Mouse (Mus musculus): ENCODE measurements at regions not wholly inside any gene's neighbourhood (a gene's known extent, or its start where the extent isn't known, plus 50 kb on each side); places are given as distances from the start of the nearest gene placed in this dataset.

DNA sequence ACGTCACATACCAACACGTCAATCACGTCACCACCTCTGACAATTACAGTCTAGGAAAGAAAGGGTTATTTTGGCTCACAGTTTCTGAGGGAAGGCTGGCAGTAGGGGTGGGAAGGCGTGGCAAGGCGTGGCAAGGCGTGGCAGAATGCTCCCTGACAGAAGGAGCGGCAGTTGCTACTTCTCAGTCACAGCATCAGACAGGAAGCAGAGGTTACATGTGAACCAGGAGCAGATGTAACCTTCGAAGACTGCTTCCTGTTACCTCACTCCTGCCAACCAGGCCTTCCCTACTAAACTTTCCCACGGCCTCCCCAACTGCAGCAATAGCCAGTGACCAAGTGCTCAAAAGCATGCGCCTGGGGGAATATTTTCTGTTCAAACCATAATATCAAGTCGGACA is 240.9 kb upstream of the Stt3b start:
- DNase-seq: no peak

DNA sequence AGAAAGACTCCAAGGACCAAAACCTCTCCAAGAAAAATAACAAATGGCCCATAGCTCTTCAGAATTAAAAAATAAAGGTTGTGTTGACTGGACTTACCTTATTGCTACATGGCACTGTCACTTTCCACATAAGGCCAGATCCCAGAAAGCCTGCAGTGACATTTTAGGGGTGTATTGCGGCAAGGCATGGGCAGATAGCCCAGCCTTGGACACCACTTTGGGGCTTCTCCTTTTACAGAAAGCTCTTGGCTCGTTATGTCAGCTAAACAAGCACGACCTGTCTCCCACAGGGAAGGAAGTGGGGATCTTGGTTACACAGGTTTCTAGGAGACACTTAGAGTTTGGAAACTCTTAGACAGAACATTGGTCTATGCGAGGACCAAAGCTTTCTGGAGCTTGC is 241.3 kb upstream of the Stt3b start:
- DNase-seq: no peak

GRCm38 (mm10) chr9:115558131-115558530 is 247.9 kb upstream of the Stt3b start:
- no peak for DNase-seq

- no peak for DNase-seq
Measured at GRCm38 (mm10) chr9:115559521-115559920, 249.3 kb upstream of the Stt3b start.

DNA sequence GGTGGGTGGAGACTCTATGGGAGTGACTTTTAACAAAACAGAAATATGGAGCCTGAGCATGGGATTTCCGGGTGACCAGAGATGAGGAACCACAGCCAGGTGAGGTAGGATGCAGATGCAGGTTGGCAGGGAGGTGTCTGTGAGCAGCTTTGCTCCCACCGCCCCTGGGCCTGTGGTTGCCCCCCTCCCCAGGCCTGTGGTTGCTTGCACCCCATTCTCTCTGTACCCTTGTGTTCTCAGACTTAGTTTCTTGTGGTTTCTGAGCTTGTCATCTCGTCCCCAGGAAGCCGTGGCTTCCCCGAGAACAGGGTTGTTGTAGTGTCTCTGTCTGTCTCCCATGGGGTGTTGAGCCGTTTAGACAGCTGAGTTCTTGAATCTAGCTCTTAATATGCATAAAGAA is 251.0 kb upstream of the Stt3b start:
- no peak for DNase-seq

DNA sequence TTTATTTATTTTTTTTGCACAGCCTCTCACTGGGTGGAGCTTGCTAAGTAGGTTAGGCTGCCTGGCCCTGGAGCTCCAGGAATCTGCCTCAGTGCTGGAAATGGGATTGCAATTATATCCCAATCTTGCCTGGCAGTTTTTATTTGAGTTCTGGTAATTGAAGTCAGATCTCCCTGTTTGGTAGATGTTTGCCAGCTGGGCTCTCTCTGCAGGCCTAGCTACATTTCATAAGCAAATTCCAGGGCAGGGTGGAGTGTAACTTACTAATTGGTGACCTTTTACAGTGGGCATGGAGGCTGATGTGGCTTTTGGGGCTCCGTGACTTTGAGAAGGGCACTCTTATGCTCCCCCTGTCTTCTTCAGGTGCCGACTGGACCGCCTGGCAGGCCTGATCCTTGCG is 252.6 kb upstream of the Stt3b start:
- DNase-seq: no peak

DNA sequence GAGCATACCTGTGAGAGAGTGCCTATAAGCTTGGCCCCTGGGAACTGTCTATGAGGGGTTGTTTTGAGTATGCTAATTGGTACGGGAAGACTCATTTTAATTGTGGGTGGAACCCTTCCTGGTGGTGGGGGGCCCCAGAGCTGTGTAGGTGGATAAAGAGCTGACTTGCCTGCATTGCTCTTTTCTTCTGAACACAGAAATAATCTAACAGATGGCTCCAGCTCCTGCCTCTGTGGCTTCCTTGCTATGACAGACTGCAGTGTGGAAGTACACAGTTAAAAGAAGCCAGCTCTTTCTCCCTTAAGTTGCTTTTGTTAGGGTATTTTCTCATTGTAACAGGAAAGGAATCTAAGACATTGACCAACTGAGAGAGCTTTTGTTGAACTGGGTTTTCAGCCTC is 254.1 kb upstream of the Stt3b start:
- DNase-seq: no peak

DNA sequence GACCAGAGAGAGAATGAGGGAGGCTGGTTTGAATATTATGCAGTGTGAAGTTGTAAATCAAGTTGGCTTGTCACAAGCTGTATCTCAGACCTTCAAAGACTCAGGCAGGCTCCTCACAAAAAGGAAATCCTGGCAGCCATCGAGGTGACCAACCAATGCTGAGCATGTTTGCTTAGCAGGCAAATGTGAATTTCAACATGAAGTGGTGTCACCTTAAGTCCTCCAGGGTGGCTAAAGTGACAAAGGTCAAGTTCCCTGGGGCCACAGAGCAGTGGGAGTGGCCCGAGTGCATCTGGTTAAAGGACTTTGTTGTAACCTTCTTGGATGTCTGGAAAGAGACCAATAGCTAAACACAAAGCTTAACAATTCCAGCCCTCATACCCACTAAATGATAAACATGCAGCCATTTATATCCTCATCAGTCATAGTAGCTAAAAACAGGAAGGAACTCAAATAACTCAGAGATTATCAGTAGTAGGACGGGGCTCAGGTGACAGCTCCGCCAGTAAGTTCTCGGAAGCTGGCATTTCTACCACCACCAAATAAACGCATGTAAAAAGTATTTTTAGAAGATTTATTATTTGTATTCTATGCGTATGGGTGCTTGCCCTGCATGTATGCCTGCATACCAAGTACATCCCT is 258.6 kb upstream of the Stt3b start:
- DNase-seq: no peak

DNA sequence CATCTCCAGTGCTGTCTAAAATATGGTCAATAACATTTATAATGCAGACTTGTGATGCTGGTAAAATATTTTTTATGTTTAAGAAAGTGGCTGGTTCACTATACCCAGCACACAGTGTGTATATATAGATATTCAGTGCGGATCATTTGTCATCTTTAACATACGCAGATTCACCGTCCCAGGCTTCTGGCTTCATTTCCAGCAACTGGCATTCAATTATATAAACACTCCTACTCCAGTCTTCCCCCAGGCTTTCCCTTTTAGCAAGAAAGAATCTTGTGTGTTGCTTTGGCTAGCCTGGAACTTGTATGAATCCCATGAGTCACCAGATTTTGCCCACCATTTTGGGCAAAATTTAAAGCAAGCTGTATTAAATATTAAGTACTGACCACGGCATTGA is 260.8 kb upstream of the Stt3b start:
- no peak for DNase-seq

- DNase-seq: no peak
Measured at GRCm38 (mm10) chr9:115581116-115581515, 270.9 kb upstream of the Stt3b start.

GRCm38 (mm10) chr9:115583548-115583947 is 273.3 kb upstream of the Stt3b start:
- no peak for DNase-seq

DNA sequence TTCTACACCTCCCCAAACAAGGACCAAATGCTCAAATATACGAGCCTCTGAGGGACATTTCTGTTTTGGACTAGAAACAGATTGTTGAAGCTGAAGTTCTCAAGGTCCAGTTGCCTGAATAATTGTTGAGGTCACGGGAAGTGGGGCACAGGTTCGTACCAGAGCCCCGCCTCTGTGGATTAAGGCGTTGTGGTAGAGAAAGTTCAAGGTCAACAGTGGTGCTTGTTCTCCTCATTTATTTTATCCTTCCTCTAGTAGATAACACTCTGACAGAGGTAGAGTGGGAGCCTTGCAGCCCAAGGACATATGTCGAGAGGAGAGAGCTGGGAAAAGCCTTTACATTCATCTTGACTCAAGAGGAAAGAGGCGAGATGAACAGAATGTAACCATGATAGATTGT is 274.7 kb upstream of the Stt3b start:
- no peak for DNase-seq

DNA sequence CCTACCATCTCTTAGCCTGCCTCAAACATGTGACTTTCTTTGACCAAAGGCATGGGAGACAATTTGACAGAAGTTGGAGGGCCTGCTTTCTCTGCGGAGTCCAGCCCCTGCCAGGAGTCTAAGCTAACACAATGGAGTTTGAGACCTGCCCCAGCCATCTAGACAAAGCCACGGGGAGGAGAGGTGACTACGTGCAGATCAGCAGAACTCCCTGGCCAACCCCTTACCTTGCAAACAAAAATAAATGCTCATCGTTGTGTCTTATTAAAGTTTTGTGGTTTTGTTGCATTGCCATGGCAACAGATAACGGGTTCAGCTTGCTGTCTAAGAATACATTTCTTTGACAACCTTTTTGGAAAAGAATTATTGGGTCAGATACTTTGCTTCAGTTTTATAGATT is 282.2 kb upstream of the Stt3b start:
- DNase-seq: no peak

DNA sequence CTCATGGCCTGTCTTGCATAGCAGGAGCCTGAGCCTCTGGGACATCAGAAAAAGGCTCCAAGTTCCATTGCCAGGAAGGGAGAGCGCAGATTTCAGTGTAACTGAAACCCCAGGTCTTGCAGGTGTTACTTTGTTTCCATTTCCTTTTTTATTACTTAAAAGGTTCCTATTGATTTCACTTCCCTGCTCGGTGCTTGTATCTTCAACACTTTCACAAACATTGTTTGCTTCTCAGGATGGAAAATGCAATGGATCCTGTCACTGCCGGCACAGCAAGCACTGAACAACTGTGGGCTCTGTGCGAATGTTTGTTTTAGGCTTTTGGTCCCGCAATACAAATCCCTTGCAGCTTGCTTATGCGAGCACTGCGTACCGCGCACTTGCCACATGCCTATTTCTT is 290.0 kb upstream of the Stt3b start:
- no peak for DNase-seq

DNA sequence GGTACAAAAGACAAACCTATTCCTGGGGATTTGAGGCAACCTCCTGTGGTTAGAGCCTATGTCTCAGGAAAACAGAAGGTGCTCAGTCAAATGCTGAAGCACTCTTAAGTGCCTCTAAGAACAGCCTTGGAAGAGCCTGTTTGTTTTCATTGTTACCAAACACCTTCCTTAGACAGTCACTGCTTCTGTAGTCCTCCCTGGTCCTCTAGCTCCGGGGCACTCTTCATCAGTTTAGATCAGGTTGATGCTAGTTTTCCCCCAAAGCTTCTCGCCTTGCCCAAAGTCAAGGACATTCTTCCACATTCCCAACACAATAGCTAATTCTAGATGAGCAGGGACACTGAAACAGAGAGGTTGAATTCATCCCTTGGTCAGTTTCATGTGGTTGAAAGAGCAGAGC is 290.6 kb upstream of the Stt3b start:
- no peak for DNase-seq

DNA sequence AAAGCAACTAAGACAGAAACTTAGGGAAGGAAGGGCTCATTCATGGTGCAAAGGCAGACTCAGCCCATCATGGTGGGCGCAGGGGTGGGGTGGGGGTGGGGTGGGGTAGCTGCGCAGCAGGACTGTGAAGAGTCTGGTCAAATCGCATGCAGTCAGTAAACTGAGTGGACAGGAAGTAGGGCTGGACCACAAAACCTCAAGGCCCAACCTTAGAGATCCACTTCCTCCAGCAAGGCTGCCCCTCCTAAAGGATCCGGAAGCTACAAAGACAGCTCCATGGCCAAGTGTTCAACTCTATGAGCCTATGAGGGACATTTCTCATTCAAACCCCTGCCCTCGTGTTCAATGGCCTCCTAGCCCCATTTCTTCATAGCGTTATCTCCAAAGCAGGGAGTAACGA is 292.6 kb upstream of the Stt3b start:
- DNase-seq: no peak

DNA sequence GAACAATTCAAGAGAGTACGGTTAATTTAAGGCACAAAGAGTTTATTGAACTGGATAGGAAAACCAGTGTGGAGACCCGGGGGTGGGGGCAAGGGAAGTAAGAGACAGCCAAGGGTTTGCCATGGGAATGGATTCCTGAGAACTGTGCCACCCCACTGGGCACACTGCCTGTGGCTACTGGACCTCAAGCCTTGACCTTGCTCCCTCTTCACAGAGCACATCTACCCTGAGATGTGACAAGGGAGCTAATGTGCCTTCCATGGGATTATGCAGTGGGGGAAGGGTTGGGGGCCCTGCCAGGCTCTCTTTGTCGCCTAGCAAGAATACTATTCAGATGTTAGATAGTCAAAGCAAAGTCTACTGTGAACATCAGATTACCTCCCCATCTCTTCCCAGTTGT is 294.2 kb upstream of the Stt3b start:
- peak; percentile 56 for DNase-seq

DNA sequence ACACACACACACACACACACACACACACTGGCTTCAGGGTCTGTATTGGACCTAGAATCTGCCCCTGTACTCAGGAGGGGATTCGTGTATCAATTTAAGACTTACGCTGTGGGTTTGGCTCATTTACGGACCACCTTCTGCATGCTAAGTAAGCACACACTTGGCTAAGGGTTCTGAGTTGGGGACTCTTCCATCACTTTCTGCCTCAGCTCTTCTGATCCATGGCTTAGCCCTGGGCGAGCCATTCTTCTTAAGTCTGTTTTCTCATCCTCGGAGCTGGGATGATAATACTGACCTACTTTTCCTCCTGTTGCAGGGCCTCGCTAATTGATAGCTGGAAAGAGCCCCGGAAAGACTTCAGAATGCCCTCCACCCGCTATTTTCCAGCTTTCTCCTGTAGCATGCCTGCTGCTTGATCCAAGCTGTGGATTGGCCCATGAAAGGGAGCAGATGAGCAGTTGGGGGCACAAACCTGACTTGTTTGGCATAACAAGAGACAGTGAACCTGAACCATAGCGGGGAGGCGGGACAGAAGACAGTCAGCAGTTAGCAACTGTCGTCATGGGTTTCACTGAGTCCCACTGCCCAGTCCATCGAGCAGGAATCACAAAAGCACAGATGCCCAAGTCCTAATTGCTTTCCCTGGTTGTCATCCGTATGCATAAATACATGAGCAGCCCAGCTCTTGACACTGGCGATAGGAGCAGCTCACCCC is 294.9 kb upstream of the Stt3b start:
- DNase-seq: no peak

DNA sequence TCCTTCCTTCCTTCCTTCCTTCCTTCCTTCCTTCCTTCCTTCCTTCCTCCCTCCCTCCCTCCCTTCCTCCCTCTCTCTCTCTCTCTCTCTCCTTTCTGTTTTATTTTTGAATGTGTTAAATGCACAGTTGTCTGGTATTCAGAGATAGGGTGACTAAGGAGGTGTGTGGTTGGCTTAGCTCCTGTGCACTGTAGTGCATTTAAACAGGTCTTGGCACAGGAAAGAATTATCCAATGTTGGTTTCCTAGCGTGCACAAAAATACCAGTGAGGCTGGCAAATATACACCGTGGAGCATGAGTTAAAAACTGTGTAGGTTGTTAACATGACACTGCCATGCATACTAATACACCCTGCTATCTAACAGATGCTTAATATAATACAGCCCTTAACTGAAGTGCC is 297.7 kb upstream of the Stt3b start:
- DNase-seq: no peak

- DNase-seq: no peak
Measured at GRCm38 (mm10) chr9:115608377-115608776, 298.2 kb upstream of the Stt3b start.

- DNase-seq: no peak
Measured at GRCm38 (mm10) chr9:115609904-115610303, 299.4 kb upstream of the Gadl1 start.

DNA sequence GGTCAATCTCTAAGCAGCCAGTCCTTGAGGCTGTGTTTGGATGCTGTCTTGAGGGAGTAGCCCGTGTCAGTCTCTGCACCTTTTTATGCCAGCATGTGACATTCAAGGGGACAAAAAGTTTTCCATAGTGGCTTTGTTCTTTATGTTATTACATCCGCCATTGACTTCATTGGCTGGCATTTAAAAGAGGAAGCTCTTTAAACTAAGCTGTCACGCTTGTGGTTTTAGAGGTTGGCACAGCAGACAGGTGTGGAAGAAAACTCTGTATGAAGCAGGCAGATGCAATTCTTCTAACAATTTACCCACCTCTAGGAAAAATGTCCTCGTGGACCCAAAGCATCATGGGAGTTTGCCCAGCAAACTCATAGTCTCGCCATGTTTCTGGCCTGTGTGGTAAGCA is 297.5 kb upstream of the Gadl1 start:
- no peak for DNase-seq

- DNase-seq: no peak
Measured at GRCm38 (mm10) chr9:115612908-115613307, 296.3 kb upstream of the Gadl1 start.

DNA sequence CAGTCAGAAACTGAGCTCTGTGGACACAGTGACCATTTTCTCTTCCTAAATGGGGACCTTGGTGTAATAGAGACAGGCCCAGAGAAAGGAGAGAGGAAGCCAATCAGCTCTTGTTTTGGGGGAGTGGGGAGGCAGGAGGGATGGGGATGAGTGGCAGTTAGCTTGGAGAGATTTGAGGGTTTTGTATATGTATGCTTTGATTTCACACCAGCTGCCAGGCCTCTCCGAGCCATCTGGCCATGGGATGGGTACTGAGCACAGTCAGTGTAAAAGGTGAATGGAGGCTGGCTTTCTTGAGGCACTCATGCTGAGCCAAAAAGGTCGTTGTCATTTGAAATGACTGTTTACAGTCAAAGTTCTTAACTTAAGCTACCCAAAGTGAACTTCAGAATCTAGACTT is 295.2 kb upstream of the Gadl1 start:
- DNase-seq: no peak

GRCm38 (mm10) chr9:115617909-115618308 is 291.3 kb upstream of the Gadl1 start:
- DNase-seq: no peak

Data from right cerebral cortex, postnatal 4 days (tissue).